Mouse (Mus musculus): ENCODE measurements around the gene Aplf.

DNA sequence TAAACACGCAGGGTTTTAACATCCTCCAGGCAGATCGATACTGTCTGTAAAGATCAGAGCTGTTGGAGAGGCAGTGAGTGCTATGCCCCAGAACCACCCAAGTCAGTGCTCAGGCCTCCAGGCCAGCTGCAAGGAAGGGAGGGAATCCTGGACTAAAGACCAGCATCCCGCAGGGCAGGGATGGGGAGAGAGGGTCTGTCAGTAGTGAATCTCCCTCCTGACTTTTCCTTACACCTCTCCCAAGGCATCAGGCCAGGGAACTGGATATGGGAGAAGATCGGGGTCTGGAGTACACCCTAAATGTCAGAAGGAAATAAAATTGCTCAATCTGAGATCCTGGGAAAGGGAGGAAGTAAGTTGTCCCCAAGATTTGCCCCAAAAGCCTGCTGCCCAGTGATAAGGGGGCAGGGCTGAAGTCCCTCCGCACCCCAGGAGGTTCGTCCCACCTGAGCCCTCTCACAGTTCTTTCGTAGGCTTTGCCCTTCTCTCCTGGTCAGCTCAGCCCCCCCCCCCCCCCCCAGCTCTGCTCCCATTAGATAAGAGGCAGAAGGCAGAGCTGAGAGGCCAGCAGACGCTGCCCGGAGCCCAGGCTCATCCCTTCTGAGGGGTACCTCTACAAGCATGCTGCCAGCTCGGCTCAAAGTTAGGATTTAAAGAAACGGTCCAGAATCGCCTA lies 82.1 kb downstream of the Aplf start:
- TF ChIP-seq CTCF (conservative IDR thresholded peaks at IDR 0.05; ENCODE audit: low read length) = no peak
- TF ChIP-seq NANOG (IDR thresholded peaks at IDR 0.05; ENCODE audit: borderline replicate concordance, low read length) = no peak

Data from E14TG2a.4 (cell line).